Mouse (Mus musculus) liver, adult 2 months (tissue): ENCODE results near the gene Ccdc180.

Source experiments
- CTCF ChIP-seq: fragments of 200-500 bp; IDR thresholded peaks from 2 replicates; pipeline ENCODE4 v1.5.1; 2011; ENCODE audit warnings: low read depth, low read length, control low read depth
- POLR2A ChIP-seq: fragments of 200-500 bp; IDR thresholded peaks from 2 replicates; pipeline ENCODE4 v1.6.1; 2011; ENCODE audit warnings: low read length, control low read depth; ENCODE audit not compliant: insufficient read depth; ENCODE audit errors: extremely low read depth

GRCm38 (mm10) chr4:45890066-45890761, at the start of gene Ccdc180:
- no peak for TF ChIP-seq CTCF
- TF ChIP-seq POLR2A, result no peak
